In genomic region chr10:128888941-128889827, GRCm38 (mm10) we compare ENCODE assay signal across 9 mouse cellular contexts. TPM values are rescaled to one million over a fixed set of nuclear protein-coding genes. Genes with fewer than 3 reads are reported as not detected.
DNase-seq lines count a peak whose midpoint lies in the region; ATAC-seq and TF ChIP-seq lines count a peak whose summit lies in the region.
"Had no signal": no experiment of that assay in that cellular context is flagged by ENCODE, and none has a peak within 500 bp of the region (broad histone marks: within the 10 kb centered on the region; RNA-seq: fewer than 3 reads in every experiment).

No protein-coding gene starts in this region.

- peak overlapping the region; percentile 26 for H3K4me3 ChIP-seq in gastrocnemius, adult 2 months
- peak overlapping the region; percentile 80 for H3K4me3 ChIP-seq in hindbrain, embryonic 11.5 days (ENCODE audit: low read depth, low read length)
- peak overlapping the region; percentile 86 for H3K4me3 ChIP-seq in midbrain, embryonic 10.5 days
- H3K4me3 ChIP-seq: erythroblast, embryonic 14.5 days had no signal

- no peak for DNase-seq in gastrocnemius, adult 2 months
- no peak for DNase-seq in gastrocnemius, postnatal 14 days
- DNase-seq in Muller cell, postnatal 12 days (ENCODE audit: inconsistent ontology term), result peak; percentile 29
- DNase-seq in hindbrain, embryonic 11.5 days (ENCODE audit: low spot score), result peak; percentile 78
- peak; percentile 83 for DNase-seq in midbrain, embryonic 10.5 days (ENCODE audit: low spot score)
- no peak for DNase-seq in frontal cortex, postnatal 14 days (ENCODE audit: low spot score in 2 of 2)
- no peak for DNase-seq in adipocyte (ENCODE audit: low spot score)
- no peak for DNase-seq in cerebellum, postnatal 25 days

- H3K36me3 ChIP-seq in hindbrain, embryonic 11.5 days (ENCODE audit: control insufficient read depth, insufficient read depth, low read length), result no peaks in the 10 kb centered on the region
- H3K36me3 ChIP-seq in midbrain, embryonic 10.5 days, result peaks cover 40% of the 10 kb centered on the region

- H3K9me3 ChIP-seq in hindbrain, embryonic 11.5 days (ENCODE audit: control insufficient read depth, low read length), result no peaks in the 10 kb centered on the region
- no peaks in the 10 kb centered on the region for H3K9me3 ChIP-seq in midbrain, embryonic 10.5 days (replicated peaks)

- no peak overlapping the region for H3K27ac ChIP-seq in gastrocnemius, adult 2 months
- H3K27ac ChIP-seq in hindbrain, embryonic 11.5 days (ENCODE audit: low read depth, low read length), result peak overlapping the region; percentile 86
- H3K27ac ChIP-seq in midbrain, embryonic 10.5 days (replicated peaks), result peak overlapping the region; percentile 93

- H3K9ac ChIP-seq in hindbrain, embryonic 11.5 days (ENCODE audit: low read depth, low read length), result peak overlapping the region; percentile 33

- peak; percentile 72 for ATAC-seq in hindbrain, embryonic 11.5 days (ENCODE audit: low FRiP score)

- intact Hi-C loops in gastrocnemius, adult 2 months (cut with DNase I), result no loop called here
- intact Hi-C loops in gastrocnemius, postnatal 14 days (cut with DNase I; ENCODE audit: low total_unique reads), result no loop called here

- H3K27me3 ChIP-seq in hindbrain, embryonic 11.5 days (ENCODE audit: control insufficient read depth, insufficient read depth, low read length), result no peaks in the 10 kb centered on the region
- H3K27me3 ChIP-seq in midbrain, embryonic 10.5 days (ENCODE audit: low read depth, poor library complexity, severe bottlenecking), result peaks cover 20% of the 10 kb centered on the region

- 0% methylated on average over 2 of the region's 7 CpGs for WGBS in hindbrain, embryonic 11.5 days
- WGBS in midbrain, embryonic 10.5 days, result 1% methylated on average over 7 of the region's 7 CpGs

- peak overlapping the region; percentile 87 for H3K4me2 ChIP-seq in hindbrain, embryonic 11.5 days (replicated peaks; ENCODE audit: low read depth, low read length)

- no peak for TF ChIP-seq CTCF in gastrocnemius, adult 2 months (IDR thresholded peaks at IDR 0.05)

- H3K4me1 ChIP-seq in hindbrain, embryonic 11.5 days (replicated peaks; ENCODE audit: control insufficient read depth, insufficient read depth, low read length), result 0 out of 2 replicates have a peak, but pooled peaks cover 5% of the 10 kb centered on the region
- peaks cover 59% of the 10 kb centered on the region for H3K4me1 ChIP-seq in midbrain, embryonic 10.5 days

RNA-seq across cellular contexts. Expression of gene Gdf11, which starts 2.3 kb away (rescaled TPM):
- 1 to 10 TPM; 4.8 to 5.2 TPM for total RNA-seq in gastrocnemius, adult 2 months (2021)
- total RNA-seq in gastrocnemius, postnatal 14 days (2021), result 1 to 10 TPM; 6.7 to 7.1 TPM
- polyA plus RNA-seq in hindbrain, embryonic 11.5 days (2014; fragmentation: Nextera tagmentation; extraction: Ambion mirVana), result 10.5 and 11.5 TPM in 2 replicates
- polyA plus RNA-seq in midbrain, embryonic 10.5 days (2016; fragmentation: Nextera tagmentation; extraction: Ambion mirVana), result 9.5 and 10.5 TPM in 2 replicates
- polyA plus RNA-seq: erythroblast, embryonic 14.5 days had no signal

RNA-seq across cellular contexts. Expression of gene Cd63, which starts 11.6 kb away (rescaled TPM):
- 100 to 1,000 TPM; 124 to 132 TPM for total RNA-seq in gastrocnemius, adult 2 months (2021)
- 100 to 1,000 TPM; 121 to 151 TPM for total RNA-seq in gastrocnemius, postnatal 14 days (2021)
- 215 and 216 TPM in 2 replicates for polyA plus RNA-seq in hindbrain, embryonic 11.5 days (2014; fragmentation: Nextera tagmentation; extraction: Ambion mirVana)
- 195 and 196 TPM in 2 replicates for polyA plus RNA-seq in midbrain, embryonic 10.5 days (2016; fragmentation: Nextera tagmentation; extraction: Ambion mirVana)

RNA-seq across cellular contexts. Expression of gene Rdh5, which starts 33.5 kb away (rescaled TPM):
- total RNA-seq in gastrocnemius, adult 2 months (2021), result 1 to 10 TPM; 5.1 to 5.2 TPM
- total RNA-seq in gastrocnemius, postnatal 14 days (2021), result 1 to 10 TPM; 5.6 to 7.7 TPM
- 11.6 and 12.1 TPM in 2 replicates for polyA plus RNA-seq in hindbrain, embryonic 11.5 days (2014; fragmentation: Nextera tagmentation; extraction: Ambion mirVana)
- polyA plus RNA-seq in midbrain, embryonic 10.5 days (2016; fragmentation: Nextera tagmentation; extraction: Ambion mirVana), result 13.3 and 14.9 TPM in 2 replicates

RNA-seq across cellular contexts. Expression of gene Bloc1s1, which starts 34.7 kb away (rescaled TPM):
- 100 to 1,000 TPM; 137 to 169 TPM for total RNA-seq in gastrocnemius, adult 2 months (2021)
- 100 to 1,000 TPM; 174 to 181 TPM for total RNA-seq in gastrocnemius, postnatal 14 days (2021)
- polyA plus RNA-seq in hindbrain, embryonic 11.5 days (2014; fragmentation: Nextera tagmentation; extraction: Ambion mirVana), result 260 and 269 TPM in 2 replicates
- polyA plus RNA-seq in midbrain, embryonic 10.5 days (2016; fragmentation: Nextera tagmentation; extraction: Ambion mirVana), result 216 and 236 TPM in 2 replicates

RNA-seq across cellular contexts. Expression of gene Itga7, which starts 44.4 kb away (rescaled TPM):
- 10 to 100 TPM; 58.4 to 72.9 TPM for total RNA-seq in gastrocnemius, adult 2 months (2021)
- 10 to 100 TPM; 88.7 to 94.7 TPM for total RNA-seq in gastrocnemius, postnatal 14 days (2021)
- 1.7 and 3.0 TPM in 2 replicates for polyA plus RNA-seq in hindbrain, embryonic 11.5 days (2014; fragmentation: Nextera tagmentation; extraction: Ambion mirVana)
- polyA plus RNA-seq in midbrain, embryonic 10.5 days (2016; fragmentation: Nextera tagmentation; extraction: Ambion mirVana), result 1.7 and 1.9 TPM in 2 replicates
- polyA plus RNA-seq: erythroblast, embryonic 14.5 days had no signal

Comparison
In these comparisons a context has a peak if more than half of its experiments do, and no peak if none do; other contexts are left out.
1. DNase-seq: peak in Muller cell, postnatal 12 days (single experiment), hindbrain, embryonic 11.5 days (single experiment) and midbrain, embryonic 10.5 days (single experiment); none in gastrocnemius, adult 2 months (single experiment), gastrocnemius, postnatal 14 days (single experiment), frontal cortex, postnatal 14 days (0 of 2), adipocyte (single experiment) and cerebellum, postnatal 25 days (0 of 2).
2. H3K4me3 ChIP-seq: peak in every context shown above with its lines; median percentile 86 in midbrain, embryonic 10.5 days; 80 in hindbrain, embryonic 11.5 days; 26 in gastrocnemius, adult 2 months.